In the genomic region with DNA sequence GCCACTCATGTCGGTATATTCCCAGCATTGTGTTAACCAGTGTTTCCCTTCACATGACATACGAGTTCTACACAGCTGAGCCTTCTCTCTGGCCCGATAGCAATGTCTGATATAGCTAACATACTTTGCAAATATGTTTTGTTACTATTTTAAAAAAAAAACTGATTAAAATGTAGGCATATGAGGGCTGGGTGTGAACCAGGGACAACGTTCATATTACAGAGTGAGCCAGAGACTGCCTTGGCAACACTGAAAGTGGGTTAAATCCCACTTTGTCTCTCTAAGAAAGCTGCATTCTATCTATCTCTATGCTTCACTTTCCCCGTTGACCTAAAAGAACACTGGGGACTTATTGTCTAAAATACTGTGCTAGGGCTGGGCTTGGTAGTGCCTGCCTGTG, we compare ENCODE assay signal across 42 mouse cellular contexts. TPM values are rescaled to one million over a fixed set of nuclear protein-coding genes. Genes with fewer than 3 reads are reported as not detected.
"Had no signal": no experiment of that assay in that cellular context is flagged by ENCODE, and none has a peak within 500 bp of the region (broad histone marks: within the 10 kb centered on the region; RNA-seq: fewer than 3 reads in every experiment).

No protein-coding gene starts in this region.

- H3K27me3 ChIP-seq: heart, embryonic 12.5 days; hindbrain, embryonic 12.5 days; intestine, embryonic 15.5 days; limb, embryonic 13.5 days; limb, embryonic 15.5 days; liver, embryonic 13.5 days; liver, embryonic 15.5 days had no signal

- ATAC-seq: hindbrain, embryonic 16.5 days; inflammation-experienced regulatory T-cells, adult 6 months; intestine, embryonic 15.5 days; intestine, postnatal 0 days had no signal

- H3K4me1 ChIP-seq: heart, embryonic 10.5 days; heart, embryonic 12.5 days; intestine, embryonic 15.5 days; limb, embryonic 15.5 days; liver, embryonic 13.5 days; liver, embryonic 15.5 days had no signal

- H3K9me3 ChIP-seq: heart, embryonic 10.5 days; heart, embryonic 12.5 days; hindbrain, embryonic 12.5 days; intestine, embryonic 15.5 days; limb, embryonic 13.5 days; limb, embryonic 15.5 days; liver, embryonic 13.5 days; liver, embryonic 15.5 days had no signal

- H3K27ac ChIP-seq: gastrocnemius, adult 2 months; heart, embryonic 10.5 days; hindbrain, embryonic 10.5 days; hindbrain, embryonic 12.5 days; hindbrain, embryonic 14.5 days; intestine, embryonic 15.5 days; layer of hippocampus, adult 2 months; limb, embryonic 13.5 days; limb, embryonic 15.5 days; liver, embryonic 13.5 days; liver, embryonic 15.5 days had no signal

- H3K36me3 ChIP-seq: hindbrain, embryonic 10.5 days; hindbrain, embryonic 12.5 days; intestine, embryonic 15.5 days; limb, embryonic 13.5 days; limb, embryonic 15.5 days; liver, embryonic 13.5 days; liver, embryonic 15.5 days had no signal

- DNase-seq: gastrocnemius, adult 2 months; gastrocnemius, postnatal 10 days; gastrocnemius, postnatal 25 days; heart, adult 18-20 months; heart, postnatal 10 days; heart, postnatal 4 days; kidney, adult 18-20 months; kidney, adult 8-10 months; kidney, postnatal 10 days; kidney, postnatal 25 days; kidney, postnatal 4 days; layer of hippocampus, postnatal 36 days; left cerebral cortex, postnatal 4 days; liver, embryonic 13.5 days had no signal

- H3K4me2 ChIP-seq: heart, embryonic 12.5 days; hindbrain, embryonic 12.5 days; hindbrain, embryonic 14.5 days; intestine, embryonic 15.5 days; limb, embryonic 13.5 days; limb, embryonic 15.5 days; liver, embryonic 13.5 days; liver, embryonic 15.5 days had no signal

- H3K9ac ChIP-seq: heart, embryonic 12.5 days; hindbrain, embryonic 12.5 days; hindbrain, embryonic 14.5 days; intestine, embryonic 15.5 days; limb, embryonic 13.5 days; limb, embryonic 15.5 days; liver, embryonic 13.5 days; liver, embryonic 15.5 days had no signal

- H3K4me3 ChIP-seq: gastrocnemius, adult 2 months; heart, embryonic 10.5 days; heart, embryonic 12.5 days; hindbrain, embryonic 10.5 days; hindbrain, embryonic 12.5 days; intestine, embryonic 15.5 days; layer of hippocampus, adult 2 months; limb, embryonic 13.5 days; limb, embryonic 15.5 days; liver, embryonic 13.5 days; liver, embryonic 15.5 days had no signal

RNA-seq across cellular contexts. Expression of a gene that starts 11.9 kb away (rescaled TPM):
- total RNA-seq: gastrocnemius, adult 2 months; gastrocnemius, postnatal 10 days; gastrocnemius, postnatal 25 days; gastrocnemius, postnatal 4 days; granulocyte monocyte progenitor cell, adult 5-6 weeks; heart, adult 18-20 months; heart, adult 8-10 months; heart, postnatal 10 days; heart, postnatal 25 days; heart, postnatal 4 days; layer of hippocampus, adult 2 months; layer of hippocampus, postnatal 14 days; layer of hippocampus, postnatal 36 days; left cerebral cortex, adult 18-20 months; left cerebral cortex, adult 8-10 months; left cerebral cortex, postnatal 10 days; left cerebral cortex, postnatal 25 days; left cerebral cortex, postnatal 4 days; liver, adult 2 months had no signal
- polyA plus RNA-seq: heart, embryonic 10.5 days; heart, embryonic 12.5 days; heart, embryonic 14.5 days; heart, embryonic 16.5 days; hindbrain, embryonic 10.5 days; hindbrain, embryonic 12.5 days; hindbrain, embryonic 14.5 days; hindbrain, embryonic 16.5 days; intestine, embryonic 15.5 days; intestine, postnatal 0 days; kidney, embryonic 14.5 days; kidney, embryonic 16.5 days; limb, embryonic 11.5 days; limb, embryonic 13.5 days; limb, embryonic 15.5 days; liver, adult 2 months; liver, embryonic 13.5 days; liver, embryonic 15.5 days had no signal
